Mouse (Mus musculus): ENCODE measurements around the gene Dvl2.

DNA sequence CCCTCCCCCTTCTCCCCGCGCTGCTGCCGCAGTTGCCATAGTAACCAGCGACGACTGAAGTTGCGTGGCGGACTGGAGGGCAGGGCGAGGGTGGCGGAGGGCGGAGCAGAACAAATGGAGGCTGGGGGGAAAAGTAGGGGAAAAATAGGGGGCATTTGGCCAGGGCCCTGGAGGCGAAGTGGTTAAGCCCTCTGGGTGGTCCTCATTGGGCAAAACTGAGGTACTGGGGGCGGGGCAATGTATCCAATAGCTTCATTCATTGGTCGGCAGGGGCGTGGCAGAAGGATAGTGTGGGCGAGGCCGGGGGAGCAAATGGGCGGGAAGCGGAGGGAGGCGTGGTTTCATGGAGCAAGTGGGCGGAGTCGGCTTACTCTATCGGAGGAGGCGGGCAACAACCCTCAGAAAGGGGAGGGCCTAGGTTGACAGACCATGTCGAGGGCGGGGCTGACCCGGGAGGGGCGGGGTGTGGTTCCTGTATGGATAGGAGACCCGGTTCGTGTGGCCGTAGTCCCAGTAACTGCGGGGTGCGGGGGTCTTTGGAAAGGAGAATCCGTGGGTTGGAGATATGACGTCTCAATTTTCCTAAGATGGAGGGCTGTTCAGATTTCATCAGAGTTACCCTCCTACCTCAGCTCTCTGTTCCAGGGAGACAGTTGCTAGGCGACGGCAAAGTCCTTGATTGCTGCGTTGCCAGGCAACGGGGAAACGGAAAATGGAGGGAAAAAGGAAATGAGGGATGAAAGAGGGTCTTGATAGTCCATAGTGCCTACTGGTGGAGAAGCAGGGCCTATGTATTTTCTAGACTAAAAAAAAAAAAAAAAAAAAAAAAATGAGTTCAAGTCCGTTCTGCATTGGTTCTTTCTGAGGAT, 21.1 kb downstream of the Dvl2 start:
- TF ChIP-seq CTCF (IDR thresholded peaks at IDR 0.05; ENCODE audit: low read depth, low read length) (no peak), GATA1 (IDR thresholded peaks at IDR 0.05; ENCODE audit: borderline replicate concordance, low read length) (no peak)

All from G1E (cell line).